Mouse (Mus musculus): ENCODE data around the gene Gm9945. TPM values are rescaled to one million over a fixed set of nuclear protein-coding genes. Genes with fewer than 3 reads are reported as not detected.
A peak's percentile ranks its signal among the peaks of the same experiment; 100 is the strongest.

Gene Gm9945
- polyA plus RNA-seq, 1 experiment from 2014 or later: not detected

- Histone ChIP-seq H3K27ac (no peak overlapping the region), H3K27me3 (peaks cover 68% of the 10 kb centered on the region), H3K36me3 (no peaks in the 10 kb centered on the region), H3K9ac (replicated peaks) (no peak overlapping the region), H3K9me3 (0 out of 2 replicates have a peak, but pooled peaks cover 4% of the 10 kb centered on the region), H3K4me2 (no peak overlapping the region), H3K4me1 (replicated peaks) (peaks cover 18% of the 10 kb centered on the region), H3K4me3 (replicated peaks) (no peak overlapping the region)
- WGBS: 67% methylated on average over 4 of the region's 4 CpGs
- no peak for ATAC-seq (ENCODE audit: insufficient number of reproducible peaks, insufficient read depth, low FRiP score, low TSS enrichment, low read depth)
Observed at GRCm38 (mm10) chr11:53481088-53481730, 1.2 kb downstream of the Gm9945 start.

DNA sequence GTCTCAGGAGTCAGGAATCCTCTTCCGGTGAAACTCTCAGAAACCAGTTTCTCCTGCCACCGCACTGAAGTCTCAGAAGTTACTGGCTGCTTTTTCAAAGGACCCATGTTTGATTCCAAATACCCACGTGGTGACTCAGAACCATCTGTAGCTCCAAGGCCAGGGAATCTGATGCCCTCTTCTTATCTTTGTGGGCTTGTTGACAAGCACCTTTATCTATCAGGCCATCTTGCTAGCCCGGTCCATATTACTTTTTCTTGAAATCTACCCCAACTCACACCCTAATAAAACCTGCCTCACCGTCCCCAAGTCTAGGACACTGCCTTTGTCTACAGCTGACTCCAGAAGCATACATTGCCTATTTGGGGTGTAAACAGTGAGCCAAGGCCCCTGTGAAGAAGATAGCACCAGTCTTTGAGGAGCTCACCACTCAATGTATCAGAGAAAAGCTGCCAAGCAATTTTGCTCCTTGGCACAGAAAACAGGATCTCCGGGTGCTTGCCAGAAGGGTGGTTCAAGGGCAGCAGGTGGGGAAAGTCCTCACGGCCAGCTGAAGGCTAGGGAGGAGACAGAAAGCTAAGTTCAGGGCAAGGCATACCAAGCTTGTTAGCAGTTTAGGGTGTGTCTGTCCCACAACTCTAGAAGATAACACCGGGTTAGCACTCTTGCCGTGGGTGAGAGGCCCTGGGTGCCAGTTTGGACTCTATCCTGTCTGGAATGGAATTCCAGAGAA is 3.4 kb downstream of the Gm9945 start:
- Histone ChIP-seq H3K9me3 (0 out of 2 replicates have a peak, but pooled peaks cover 4% of the 10 kb centered on the region), H3K27me3 (peaks cover 72% of the 10 kb centered on the region), H3K27ac (no peak overlapping the region), H3K9ac (replicated peaks) (no peak overlapping the region), H3K4me1 (replicated peaks) (peaks cover 31% of the 10 kb centered on the region), H3K4me3 (replicated peaks) (no peak overlapping the region), H3K36me3 (no peaks in the 10 kb centered on the region), H3K4me2 (no peak overlapping the region)
- WGBS: 77% methylated on average over 9 of the region's 9 CpGs
- ATAC-seq (ENCODE audit: insufficient number of reproducible peaks, insufficient read depth, low FRiP score, low TSS enrichment, low read depth): no peak

- Histone ChIP-seq H3K27me3 (peaks cover 48% of the 10 kb centered on the region), H3K4me1 (replicated peaks) (peaks cover 14% of the 10 kb centered on the region), H3K27ac (no peak overlapping the region), H3K4me3 (replicated peaks) (no peak overlapping the region), H3K9ac (replicated peaks) (no peak overlapping the region), H3K36me3 (no peaks in the 10 kb centered on the region), H3K9me3 (0 out of 2 replicates have a peak, but pooled peaks cover 4% of the 10 kb centered on the region), H3K4me2 (no peak overlapping the region)
- no peak for ATAC-seq (ENCODE audit: insufficient number of reproducible peaks, insufficient read depth, low FRiP score, low TSS enrichment, low read depth)
- 45% methylated on average over 3 of the region's 3 CpGs for WGBS
Observed at GRCm38 (mm10) chr11:53485719-53486118, 5.8 kb downstream of the Gm9945 start.

- H3K27me3 ChIP-seq: peaks cover 42% of the 10 kb centered on the region
- peak overlapping the region; percentile 57; the same call in 1 of the 2 replicates for H3K4me2 ChIP-seq
- peaks cover 14% of the 10 kb centered on the region for H3K4me1 ChIP-seq (replicated peaks)
- no peak for ATAC-seq (ENCODE audit: insufficient number of reproducible peaks, insufficient read depth, low FRiP score, low TSS enrichment, low read depth)
- H3K36me3 ChIP-seq: no peaks in the 10 kb centered on the region
- no peak overlapping the region for H3K9ac ChIP-seq (replicated peaks)
- H3K4me3 ChIP-seq (replicated peaks): no peak overlapping the region
- no peak overlapping the region for H3K27ac ChIP-seq
- 0 out of 2 replicates have a peak, but pooled peaks cover 4% of the 10 kb centered on the region for H3K9me3 ChIP-seq
- 46% methylated on average over 3 of the region's 3 CpGs for WGBS
Observed at GRCm38 (mm10) chr11:53486351-53486750, 6.4 kb downstream of the Gm9945 start.

- peak overlapping the region; percentile 57 for H3K4me2 ChIP-seq
- peaks cover 35% of the 10 kb centered on the region for H3K27me3 ChIP-seq
- H3K9ac ChIP-seq (replicated peaks): no peak overlapping the region
- peaks cover 17% of the 10 kb centered on the region for H3K4me1 ChIP-seq (replicated peaks)
- WGBS: 6% methylated on average over 27 of the region's 27 CpGs
- 0 out of 2 replicates have a peak, but pooled peaks cover 4% of the 10 kb centered on the region for H3K9me3 ChIP-seq
- peak; percentile 64 for ATAC-seq (ENCODE audit: insufficient number of reproducible peaks, insufficient read depth, low FRiP score, low TSS enrichment, low read depth)
- peak overlapping the region; percentile 30 for H3K4me3 ChIP-seq (replicated peaks)
- no peak overlapping the region for H3K27ac ChIP-seq
- no peaks in the 10 kb centered on the region for H3K36me3 ChIP-seq
Observed at GRCm38 (mm10) chr11:53486822-53487594, 7.0 kb downstream of the Gm9945 start.

DNA sequence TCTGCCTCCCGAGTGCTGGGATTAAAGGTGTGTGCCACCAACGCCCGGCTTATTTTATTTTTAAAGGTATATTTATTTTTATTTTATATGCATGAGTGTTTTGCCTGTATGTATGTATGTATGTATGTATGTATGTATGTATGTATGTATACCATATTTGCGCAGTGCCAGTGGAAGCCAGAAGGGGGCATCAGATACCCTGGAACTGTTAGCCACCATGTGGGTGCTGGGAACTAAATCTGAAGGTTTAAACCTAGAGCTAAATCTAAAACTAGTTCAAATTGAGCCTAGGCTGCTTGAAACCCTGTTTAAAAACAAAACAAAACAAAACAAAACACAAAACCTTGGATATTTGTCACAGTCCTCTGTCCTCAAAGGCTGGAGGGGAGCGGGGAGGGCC is 9.0 kb downstream of the Gm9945 start:
- ATAC-seq (ENCODE audit: insufficient number of reproducible peaks, insufficient read depth, low FRiP score, low TSS enrichment, low read depth): no peak
- peaks cover 24% of the 10 kb centered on the region for H3K27me3 ChIP-seq
- H3K4me2 ChIP-seq: no peak overlapping the region
- H3K27ac ChIP-seq: no peak overlapping the region
- WGBS: 98% methylated on average over 5 of the region's 5 CpGs
- 0 out of 2 replicates have a peak, but pooled peaks cover 4% of the 10 kb centered on the region for H3K9me3 ChIP-seq
- no peak overlapping the region for H3K9ac ChIP-seq (replicated peaks)
- H3K36me3 ChIP-seq: no peaks in the 10 kb centered on the region
- H3K4me3 ChIP-seq (replicated peaks): no peak overlapping the region
- H3K4me1 ChIP-seq (replicated peaks): peaks cover 18% of the 10 kb centered on the region

DNA sequence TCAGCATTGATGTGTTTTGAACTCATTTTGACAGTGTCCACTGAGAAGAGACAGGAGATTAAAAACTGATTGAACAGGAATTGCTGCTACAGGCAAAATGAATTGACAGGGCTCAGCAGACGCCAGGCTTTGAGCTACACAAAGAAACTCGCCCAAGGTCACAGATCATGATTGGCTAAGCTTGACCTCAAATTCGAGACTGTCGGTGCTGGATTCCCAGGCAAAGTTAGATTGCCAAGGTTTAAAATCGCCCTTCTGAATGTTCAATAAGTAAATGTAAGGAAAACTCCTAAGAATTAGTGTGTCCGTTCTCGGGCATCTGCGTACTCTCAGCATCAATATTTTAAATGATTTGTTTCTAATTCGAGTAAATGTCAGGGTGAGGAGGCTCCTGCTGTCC is 9.5 kb downstream of the Gm9945 start:
- H3K9me3 ChIP-seq: 0 out of 2 replicates have a peak, but pooled peaks cover 4% of the 10 kb centered on the region
- peaks cover 24% of the 10 kb centered on the region for H3K27me3 ChIP-seq
- ATAC-seq (ENCODE audit: insufficient number of reproducible peaks, insufficient read depth, low FRiP score, low TSS enrichment, low read depth): no peak
- H3K9ac ChIP-seq (replicated peaks): no peak overlapping the region
- H3K36me3 ChIP-seq: no peaks in the 10 kb centered on the region
- H3K4me3 ChIP-seq (replicated peaks): no peak overlapping the region
- H3K27ac ChIP-seq: no peak overlapping the region
- no peak overlapping the region for H3K4me2 ChIP-seq
- H3K4me1 ChIP-seq (replicated peaks): peaks cover 18% of the 10 kb centered on the region
- WGBS: 83% methylated on average over 9 of the region's 9 CpGs

DNA sequence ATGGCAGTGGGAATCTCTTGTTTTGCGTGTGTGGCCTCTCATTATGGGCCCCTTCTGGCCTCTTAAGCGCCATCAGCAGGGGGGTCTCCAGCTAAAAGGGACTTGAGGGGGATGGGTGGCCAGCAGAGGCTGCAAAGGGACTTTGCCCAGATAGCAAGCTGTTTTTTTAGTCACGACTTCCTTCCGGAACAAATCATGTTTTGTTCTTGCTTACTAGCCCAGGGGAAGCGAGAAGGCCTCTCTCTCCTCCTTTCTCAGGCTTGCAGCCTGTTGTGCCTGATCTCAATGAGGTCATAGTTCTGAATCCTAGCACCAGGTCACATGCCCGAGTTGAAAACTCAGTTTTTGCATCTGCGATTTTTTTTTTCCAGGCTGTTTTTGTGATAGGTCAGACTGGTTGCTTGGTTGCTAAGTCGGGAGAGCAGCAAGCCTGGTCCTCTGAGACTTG is 12.0 kb downstream of the Gm9945 start:
- H3K4me1 ChIP-seq (replicated peaks): peaks cover 19% of the 10 kb centered on the region
- ATAC-seq (ENCODE audit: insufficient number of reproducible peaks, insufficient read depth, low FRiP score, low TSS enrichment, low read depth): no peak
- H3K27ac ChIP-seq: 0 out of 2 replicates have a peak overlapping the region, but pooled peaks have one; percentile 23
- peaks cover 13% of the 10 kb centered on the region for H3K27me3 ChIP-seq
- no peaks in the 10 kb centered on the region for H3K36me3 ChIP-seq
- no peak overlapping the region for H3K4me3 ChIP-seq (replicated peaks)
- H3K9me3 ChIP-seq: no peaks in the 10 kb centered on the region
- no peak overlapping the region for H3K9ac ChIP-seq (replicated peaks)
- no peak overlapping the region for H3K4me2 ChIP-seq
- WGBS: 34% methylated on average over 8 of the region's 8 CpGs

GRCm38 (mm10) chr11:53493243-53493955 is 13.4 kb downstream of the Gm9945 start:
- no peak overlapping the region for H3K4me2 ChIP-seq
- H3K4me1 ChIP-seq (replicated peaks): peaks cover 12% of the 10 kb centered on the region; the same call in 1 of the 2 replicates
- ATAC-seq (ENCODE audit: insufficient number of reproducible peaks, insufficient read depth, low FRiP score, low TSS enrichment, low read depth): no peak
- no peak overlapping the region for H3K4me3 ChIP-seq (replicated peaks)
- no peak overlapping the region for H3K9ac ChIP-seq (replicated peaks)
- H3K27ac ChIP-seq: no peak overlapping the region
- 26% methylated on average over 3 of the region's 3 CpGs for WGBS
- no peaks in the 10 kb centered on the region for H3K27me3 ChIP-seq
- H3K9me3 ChIP-seq: no peaks in the 10 kb centered on the region
- H3K36me3 ChIP-seq: no peaks in the 10 kb centered on the region

DNA sequence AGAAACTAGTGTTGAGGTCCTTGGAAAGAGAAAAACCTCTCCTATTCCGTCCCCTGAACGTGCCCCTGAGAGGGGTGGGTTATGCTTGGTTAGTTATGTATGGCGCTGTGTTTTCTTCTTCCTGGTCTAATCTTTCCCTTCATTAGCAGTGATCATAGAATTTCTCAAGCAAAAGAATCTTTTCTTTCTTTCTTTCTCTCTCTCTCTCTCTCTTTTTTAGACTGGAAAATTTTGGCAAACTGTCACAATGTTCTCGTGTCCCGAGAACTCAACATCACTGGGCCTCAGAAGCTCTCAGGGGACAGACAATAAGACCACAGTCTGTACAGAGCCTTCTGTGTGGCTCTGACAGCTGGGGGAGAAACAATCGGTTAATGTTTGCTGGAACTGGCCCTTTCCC is 15.5 kb downstream of the Gm9945 start:
- Histone ChIP-seq H3K4me3 (replicated peaks) (no peak overlapping the region), H3K36me3 (no peaks in the 10 kb centered on the region), H3K27ac (no peak overlapping the region), H3K4me1 (replicated peaks) (peaks cover 13% of the 10 kb centered on the region; the same call in 1 of the 2 replicates), H3K4me2 (no peak overlapping the region), H3K9me3 (no peaks in the 10 kb centered on the region), H3K27me3 (0 out of 2 replicates have a peak, but pooled peaks cover 4% of the 10 kb centered on the region), H3K9ac (replicated peaks) (no peak overlapping the region)
- ATAC-seq (ENCODE audit: insufficient number of reproducible peaks, insufficient read depth, low FRiP score, low TSS enrichment, low read depth): no peak
- WGBS: 68% methylated on average over 6 of the region's 6 CpGs
